Mouse (Mus musculus) kidney, postnatal 10 days (tissue): ENCODE measurements around the gene Stk38.
"Not testable (repeated sequence)": the region's sequence is repeated elsewhere in the genome, so short reads cannot be mapped to it uniquely, and the experiment has no call there.

Experiments used
- DNase-seq: peaks from one replicate; pipeline ENCODE4 v3.0.0; 2021; ENCODE audit warnings: mixed read lengths

Gene Stk38

GRCm38 (mm10) chr17:29007641-29008325 is at the start of gene Stk38:
Gene Stk38 (minus strand): TSS chr17:29007995.
- peak; percentile 94 for DNase-seq

DNA sequence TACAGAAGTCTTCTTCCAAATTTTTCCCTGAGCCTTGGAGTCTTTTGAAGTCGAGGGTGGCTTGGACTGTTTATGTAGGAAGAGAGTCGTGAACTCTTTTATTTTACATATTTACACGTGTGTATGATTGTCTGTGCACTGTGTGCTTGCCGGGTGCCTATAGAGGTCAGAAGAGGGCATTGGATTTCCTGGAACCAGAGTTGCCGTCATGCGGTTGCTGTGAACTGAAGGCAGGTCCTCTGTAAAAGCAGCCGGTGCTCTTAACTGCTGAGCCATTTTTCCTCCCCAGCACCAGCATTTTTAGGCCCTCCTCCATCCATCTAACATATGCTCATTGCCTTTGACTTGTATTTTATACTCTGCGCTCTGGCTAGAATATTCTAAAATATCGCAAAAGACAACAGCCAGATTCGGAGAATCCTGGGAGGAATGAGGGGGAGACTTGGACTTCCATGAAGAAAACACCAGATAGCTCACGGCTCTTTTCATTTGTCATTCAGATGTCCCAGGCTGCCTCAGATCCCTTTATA is 49.6 kb upstream of the Stk38 start:
- DNase-seq: no peak

GRCm38 (mm10) chr17:29056699-29057151 is 48.9 kb upstream of the Stk38 start:
- peak; percentile 64 for DNase-seq

GRCm38 (mm10) chr17:29056207-29056606 is 48.4 kb upstream of the Stk38 start:
- DNase-seq: no peak

DNA sequence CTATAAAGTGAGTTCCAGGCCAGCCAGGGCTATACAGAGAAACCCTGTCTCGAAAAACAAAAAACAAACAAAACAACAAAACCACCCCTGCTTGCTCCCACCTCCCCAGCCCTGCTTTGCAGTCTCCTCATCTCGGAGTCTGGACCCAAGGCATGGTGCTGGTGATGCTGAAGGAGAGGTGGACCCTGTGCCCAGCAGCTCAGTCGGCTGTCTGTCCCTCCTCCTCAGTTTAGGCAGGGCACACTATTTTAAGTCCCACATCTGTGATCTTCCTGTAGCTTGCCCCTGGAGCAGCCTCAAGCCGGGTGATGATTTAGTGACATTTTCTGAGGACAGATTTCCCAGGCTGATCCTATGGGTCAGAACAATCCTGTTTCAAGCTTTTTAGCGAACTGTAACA is 47.8 kb upstream of the Stk38 start:
- no peak for DNase-seq

DNA sequence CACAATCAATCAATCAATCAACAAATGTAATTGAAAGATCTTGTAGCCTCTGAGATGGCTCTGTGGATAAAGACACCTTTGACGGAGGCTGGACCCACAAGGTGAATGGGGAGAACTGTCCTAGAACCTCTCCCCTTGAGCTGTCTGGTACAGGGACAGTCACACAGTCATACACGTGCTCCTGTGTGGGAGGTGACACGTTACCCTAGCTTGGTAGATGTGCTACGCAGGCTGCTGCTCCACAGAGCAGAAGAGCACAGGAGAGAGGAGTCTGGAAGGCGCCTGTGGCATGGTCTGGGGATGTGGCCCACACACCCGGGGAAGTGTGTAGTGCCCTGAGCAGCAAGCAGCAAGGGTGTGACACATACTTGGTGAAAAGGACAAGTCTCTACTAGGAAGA is 46.6 kb upstream of the Stk38 start:
- DNase-seq: no peak

DNA sequence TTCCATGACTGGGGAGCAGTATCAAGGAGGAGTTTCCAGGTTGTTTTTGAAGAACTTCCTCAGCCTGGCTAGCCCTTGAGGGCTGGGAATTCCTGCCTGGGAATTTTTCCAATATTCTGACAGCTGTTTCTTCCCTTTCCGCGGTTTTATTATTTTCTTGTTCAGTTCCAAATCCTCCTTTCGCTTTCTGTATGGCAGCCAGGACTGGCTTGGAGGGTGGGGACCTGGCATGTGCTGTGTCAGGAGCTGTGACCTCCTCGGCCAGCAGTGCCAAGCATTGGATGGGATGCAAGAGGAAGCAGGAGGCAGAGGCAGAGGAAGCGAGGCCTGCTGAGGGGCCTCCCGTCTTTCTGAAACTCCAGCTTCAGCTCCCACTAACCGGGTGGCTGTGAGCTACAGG is 46.0 kb upstream of the Stk38 start:
- DNase-seq: peak; percentile 74

GRCm38 (mm10) chr17:29053067-29053466 is 45.3 kb upstream of the Stk38 start:
- DNase-seq: no peak

DNA sequence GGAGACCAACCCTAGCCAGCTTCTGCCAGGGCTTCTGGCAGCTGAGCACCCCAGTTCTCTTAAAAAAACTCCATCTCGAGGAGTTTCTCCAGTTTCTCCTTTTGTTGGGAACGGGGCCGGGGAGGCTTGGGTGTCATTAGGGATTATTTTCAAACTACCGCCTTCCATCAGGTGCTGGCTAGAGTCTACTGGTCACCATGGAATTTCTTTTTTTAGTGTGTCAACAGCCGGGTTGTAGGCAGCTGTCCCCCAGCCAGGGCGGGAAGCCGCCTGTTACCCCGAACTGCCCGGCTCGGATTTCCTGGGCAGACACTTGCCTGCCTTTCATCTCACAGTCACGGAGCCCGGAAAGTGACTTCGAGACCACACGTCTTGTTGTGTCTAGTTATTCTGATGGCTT is 43.0 kb upstream of the Stk38 start:
- DNase-seq: peak; percentile 52

DNA sequence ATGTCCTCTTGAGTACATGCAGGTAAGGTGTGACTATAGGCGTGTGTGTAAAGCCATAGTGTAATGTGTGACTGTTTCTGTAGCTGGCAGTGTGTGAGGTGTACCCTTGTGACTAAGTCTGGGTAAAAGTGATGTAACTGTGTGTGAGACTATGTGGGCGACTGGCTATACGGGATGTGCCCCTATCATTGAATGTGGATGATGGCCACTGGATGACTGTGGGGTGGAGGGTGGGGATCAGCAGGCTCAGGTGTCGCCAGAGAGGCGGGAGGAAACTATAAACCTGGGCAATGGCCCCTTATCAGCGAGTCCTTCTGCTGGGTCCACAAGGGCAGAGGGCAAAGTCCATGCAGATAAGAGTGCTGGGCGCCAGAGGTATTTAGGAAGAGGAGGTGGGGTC is 42.1 kb upstream of the Stk38 start:
- no peak for DNase-seq

DNA sequence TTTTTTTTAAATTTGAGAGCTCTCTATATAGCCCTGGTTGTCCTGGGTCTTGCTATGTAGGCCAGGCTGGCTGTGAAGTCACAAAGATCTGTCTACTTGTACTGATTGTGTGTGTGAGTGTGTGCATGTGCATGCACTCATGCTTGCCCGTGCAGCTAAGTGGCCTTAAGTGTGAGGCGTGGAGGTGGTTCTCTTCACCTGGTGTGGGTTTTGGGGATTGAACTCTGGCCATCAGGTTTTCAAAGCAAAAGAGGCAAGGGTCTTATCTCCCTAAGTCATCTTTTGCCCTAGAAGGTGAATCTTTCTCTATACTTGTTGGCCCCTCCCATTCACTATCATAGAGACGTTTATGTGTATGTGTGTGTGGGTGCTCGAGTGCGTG is 41.7 kb upstream of the Stk38 start:
- no peak for DNase-seq

DNA sequence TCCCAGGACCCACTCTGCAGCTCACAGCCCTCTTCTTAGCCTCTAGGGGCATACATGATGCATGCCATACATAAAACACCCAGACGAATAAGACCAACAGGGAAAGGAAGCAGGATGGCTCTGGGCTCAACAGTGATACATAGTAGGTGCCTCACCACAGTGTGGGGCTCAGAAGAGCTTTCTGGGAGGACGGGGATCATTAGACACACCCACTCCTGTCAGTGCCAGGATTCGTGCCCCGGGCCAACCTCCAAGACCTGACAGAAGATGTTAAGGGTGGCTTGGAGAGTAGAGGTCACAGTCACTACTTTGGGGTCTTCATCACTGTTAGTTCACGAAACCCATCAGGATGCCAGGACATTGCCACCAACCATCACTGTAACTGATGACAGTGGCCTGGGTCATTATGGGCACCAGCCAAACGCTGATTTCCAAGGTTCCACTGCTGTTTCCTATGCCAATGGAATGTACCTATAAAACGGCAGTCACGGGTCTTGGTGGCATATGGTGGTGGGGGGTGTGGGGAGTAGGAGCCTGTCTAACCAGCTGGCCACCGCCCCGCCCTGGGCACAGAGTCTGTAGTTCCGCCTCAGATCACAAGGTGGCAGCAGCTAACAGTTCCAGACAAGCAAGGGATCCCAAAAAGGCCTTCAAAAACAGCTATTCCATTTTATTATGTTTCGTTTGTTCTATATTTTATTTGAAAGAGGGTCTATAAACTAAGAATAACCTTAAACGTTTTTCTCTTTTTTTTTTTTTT is 41.1 kb upstream of the Stk38 start:
- DNase-seq: peak; percentile 92

DNA sequence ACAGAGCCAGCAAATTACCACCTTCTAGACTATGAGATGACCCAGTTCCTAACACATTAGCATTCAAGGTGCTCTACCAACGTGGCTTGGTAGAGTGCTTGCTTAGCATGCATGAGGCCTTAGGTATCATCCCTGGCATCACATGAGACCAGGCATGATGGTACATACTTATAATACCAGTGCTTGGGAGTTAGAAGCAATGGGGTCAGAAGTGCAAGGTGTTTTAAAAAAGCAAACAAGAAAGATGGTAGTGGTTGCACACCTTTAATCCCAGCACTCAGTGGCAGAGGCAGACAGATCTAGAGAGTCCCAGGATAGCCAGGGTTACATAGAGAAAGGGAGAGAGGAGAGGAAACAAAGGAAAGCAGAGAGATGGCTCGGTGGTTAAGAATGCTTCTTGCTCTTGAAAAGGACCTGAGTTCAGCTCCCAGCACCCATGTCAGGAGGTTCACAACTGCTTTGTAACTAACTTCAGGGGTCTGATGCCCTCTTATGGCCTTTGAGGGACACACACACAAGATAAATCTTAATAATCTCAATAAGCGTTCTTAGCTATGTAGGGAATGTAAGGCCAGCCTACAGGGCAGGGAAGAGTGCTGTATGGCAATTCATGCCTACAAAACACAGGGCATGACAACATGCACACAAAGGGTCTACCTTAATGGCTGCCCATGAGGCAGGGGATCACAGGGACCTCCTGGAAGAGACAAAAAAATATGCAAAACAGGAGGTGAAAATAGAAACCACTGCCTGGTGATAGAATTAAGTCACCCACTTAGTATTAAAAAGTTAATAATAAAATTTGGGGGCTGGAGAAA is 40.1 kb upstream of the Stk38 start:
- no peak for DNase-seq

- no peak for DNase-seq
These were observed 39.1 kb upstream of the Stk38 start for GRCm38 (mm10) chr17:29046863-29047262.

DNA sequence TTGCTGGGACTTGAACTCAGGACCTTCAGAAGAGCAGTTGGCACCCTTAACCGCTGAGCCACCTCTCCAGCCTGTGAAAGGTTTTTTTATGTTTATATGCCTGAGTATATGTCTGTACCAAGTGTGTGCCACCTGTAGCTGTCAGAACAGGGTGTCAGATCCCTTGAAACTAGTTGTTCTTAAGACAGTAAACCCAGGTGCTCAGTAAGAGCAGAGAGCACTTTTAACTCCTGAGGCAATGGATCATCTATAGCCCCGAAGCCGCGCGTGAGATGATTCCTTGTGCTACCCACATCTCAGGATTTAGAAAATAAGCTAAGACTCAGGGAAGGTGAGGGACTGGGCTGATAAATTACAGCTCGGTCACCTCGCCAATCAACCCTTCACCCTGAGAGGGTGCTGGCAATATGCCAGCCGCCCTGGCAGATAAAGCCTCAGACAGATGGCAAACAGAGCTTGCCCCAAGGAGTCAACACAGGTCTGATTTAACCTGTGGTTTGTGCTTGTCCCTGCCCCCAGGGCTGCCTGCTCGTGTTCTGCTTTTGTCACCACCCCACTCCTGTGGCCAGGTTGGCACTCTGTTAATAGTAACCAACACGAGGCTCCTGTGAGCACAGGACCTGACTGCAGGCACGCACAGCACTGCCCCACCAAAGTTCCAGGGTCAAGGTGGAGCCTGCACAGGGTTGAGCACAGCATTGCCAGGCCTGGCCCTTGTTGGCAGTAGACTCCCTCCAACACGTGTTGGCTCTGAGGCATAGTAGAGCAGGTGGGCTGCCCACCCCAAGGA is 38.1 kb upstream of the Stk38 start:
- DNase-seq: peak; percentile 75

DNA sequence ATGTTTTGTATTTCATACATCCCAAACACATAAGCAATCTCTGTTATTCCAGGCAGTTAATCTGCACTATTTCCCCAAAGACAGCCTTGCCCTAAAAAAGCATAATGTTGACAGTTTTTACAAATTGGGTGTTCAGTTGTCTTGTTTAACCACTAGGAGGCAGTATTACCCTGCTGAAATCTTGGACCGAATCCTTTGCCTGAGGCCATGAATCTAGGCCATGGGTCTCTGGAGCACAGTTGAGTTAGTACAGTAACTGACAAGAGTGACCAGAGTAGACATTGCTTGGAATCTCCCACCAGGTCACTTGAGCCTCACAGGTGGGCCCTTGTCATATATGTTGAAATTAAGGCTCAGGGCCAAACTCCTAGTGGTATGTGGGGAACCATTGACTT is 37.1 kb upstream of the Stk38 start:
- DNase-seq: no peak

DNA sequence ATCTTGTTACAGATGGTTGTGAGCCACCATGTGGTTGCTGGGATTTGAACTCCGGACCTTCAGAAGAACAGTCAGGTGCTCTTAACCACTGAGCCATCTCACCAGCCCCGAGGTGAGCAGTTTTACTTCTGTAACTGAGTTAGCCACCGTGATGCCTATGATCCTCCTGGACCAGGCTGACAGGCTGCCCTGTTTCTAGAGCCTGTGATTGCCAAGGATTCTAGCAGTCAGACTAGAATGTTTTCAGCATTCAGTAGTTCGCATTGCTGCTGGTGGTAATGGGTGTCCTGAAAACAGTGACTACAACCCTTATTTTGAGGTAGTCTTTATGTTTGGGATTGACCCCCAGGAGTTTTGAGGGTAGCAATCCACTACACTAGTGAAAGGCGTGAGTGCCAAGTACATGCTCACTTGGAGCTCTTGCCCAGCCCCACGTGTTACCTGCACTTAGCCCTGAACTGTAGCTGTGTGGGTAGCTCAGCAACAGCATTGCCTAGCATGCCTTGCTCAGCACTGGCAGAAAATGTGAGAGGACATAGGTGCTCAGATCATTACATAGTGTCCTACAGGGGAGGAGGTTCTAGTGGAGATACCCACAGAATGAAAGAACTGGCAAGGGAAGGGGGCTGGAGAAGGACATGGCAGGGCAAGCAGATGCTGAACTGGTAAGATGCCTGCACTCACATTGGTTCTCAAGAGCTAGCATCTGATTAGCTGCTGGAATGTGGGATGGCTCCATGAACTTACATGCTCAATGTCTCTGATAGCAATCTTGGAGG is 36.5 kb upstream of the Stk38 start:
- DNase-seq: no peak

DNA sequence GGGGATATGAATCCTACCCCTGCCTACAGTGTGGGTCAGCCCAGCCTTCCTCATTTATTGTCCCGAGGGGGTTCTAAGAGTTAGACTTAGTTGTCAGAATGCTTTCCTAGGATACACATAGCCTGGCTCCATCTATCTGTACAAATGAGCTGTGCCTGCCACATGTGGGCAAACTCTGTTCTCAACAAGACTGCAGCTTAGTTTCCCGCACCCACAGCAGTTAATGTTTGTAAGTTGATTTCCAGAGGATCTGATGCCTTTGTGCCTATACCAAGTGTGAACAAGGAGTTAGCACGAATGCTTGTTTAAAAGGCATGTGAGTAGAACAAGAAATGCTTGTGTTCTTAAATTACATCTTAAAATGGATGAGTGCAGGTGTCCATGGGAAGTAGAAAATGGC is 35.8 kb upstream of the Stk38 start:
- DNase-seq: no peak

DNA sequence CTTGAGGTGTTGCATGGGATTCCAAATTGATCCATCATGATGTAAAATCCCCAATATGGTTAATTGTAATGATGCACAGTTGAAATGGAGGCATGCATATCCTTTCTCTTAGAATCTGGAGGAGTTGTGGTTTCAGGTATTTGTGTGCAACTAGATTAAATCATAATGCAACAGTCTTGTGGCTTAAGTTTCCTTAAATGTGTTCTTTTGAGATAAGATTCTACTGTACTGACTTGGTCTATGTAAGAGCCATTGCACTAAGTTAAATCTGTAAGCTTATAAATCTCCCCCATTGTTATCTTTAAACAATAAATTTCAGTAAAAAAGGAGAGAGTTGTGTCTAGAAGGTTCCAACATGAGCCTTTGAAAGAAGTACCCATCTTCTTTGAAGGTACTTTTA is 34.8 kb upstream of the Stk38 start:
- no peak for DNase-seq

DNA sequence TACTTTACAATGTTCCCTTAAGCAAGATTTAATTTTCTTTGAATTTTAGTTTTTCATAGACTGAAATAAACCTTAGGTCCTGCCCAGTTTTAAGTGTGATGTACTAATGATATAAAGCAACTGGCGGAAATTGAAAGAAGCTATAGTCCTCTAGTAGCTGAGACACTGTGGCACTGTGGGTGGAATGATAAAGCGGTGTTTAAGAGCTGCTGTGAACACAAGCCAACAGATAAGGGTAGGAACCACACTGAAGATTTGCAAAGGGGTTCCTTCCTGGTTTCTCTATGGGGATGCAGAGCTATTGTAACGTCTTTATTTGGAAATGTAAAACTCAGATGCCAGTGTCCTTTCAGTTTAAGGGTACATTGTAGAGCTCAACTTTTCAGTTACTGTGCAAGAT is 33.8 kb upstream of the Stk38 start:
- DNase-seq: not testable (repeated sequence)

DNA sequence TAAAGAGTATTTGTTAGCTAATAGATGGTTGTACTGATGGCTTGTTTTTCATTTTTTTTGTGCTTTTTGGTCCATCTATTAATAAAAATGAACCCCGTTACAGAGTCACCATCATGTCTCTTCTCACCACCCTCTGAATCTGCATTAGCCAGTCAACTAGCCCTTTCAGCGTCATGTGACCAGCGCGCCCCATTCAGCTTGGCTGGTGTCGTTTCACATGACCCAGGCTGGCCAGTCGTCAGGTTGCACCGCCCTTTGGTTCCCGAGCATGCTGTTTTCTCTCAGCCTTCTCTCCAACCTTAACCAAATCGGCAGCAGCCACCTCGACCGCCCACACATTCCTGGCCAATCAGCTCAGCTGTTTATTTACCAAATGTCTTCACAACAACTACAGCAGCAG is 31.6 kb upstream of the Stk38 start:
- peak; percentile 48 for DNase-seq

GRCm38 (mm10) chr17:29035506-29035905 is 27.7 kb upstream of the Stk38 start:
- no peak for DNase-seq
